Mouse (Mus musculus): ENCODE results near the gene Ctnnd2. TPM values are rescaled to one million over a fixed set of nuclear protein-coding genes. Genes with fewer than 3 reads are reported as not detected.

Ctnnd2 gene
- polyA plus RNA-seq, 1 experiment from 2014 or later = 42.4 TPM

GRCm38 (mm10) chr15:30793260-30793659 lies 620.9 kb downstream of the Ctnnd2 start:
- Histone ChIP-seq H3K9me3 (replicated peaks) (no peaks in the 10 kb centered on the region), H3K27ac (no peak overlapping the region), H3K4me3 (no peak overlapping the region), H3K4me2 (replicated peaks) (no peak overlapping the region), H3K36me3 (no peaks in the 10 kb centered on the region), H3K27me3 (no peaks in the 10 kb centered on the region), H3K9ac (no peak overlapping the region), H3K4me1 (no peaks in the 10 kb centered on the region)
- WGBS = 93% methylated on average over 3 of the region's 3 CpGs
- ATAC-seq (ENCODE audit: low FRiP score) = no peak

- no peaks in the 10 kb centered on the region for H3K4me1 ChIP-seq
- no peaks in the 10 kb centered on the region for H3K9me3 ChIP-seq (replicated peaks)
- 91% methylated on average over 3 of the region's 3 CpGs for whole genome bisulfite sequencing
Measured at GRCm38 (mm10) chr15:30795723-30796122, 623.3 kb downstream of the Ctnnd2 start.

DNA sequence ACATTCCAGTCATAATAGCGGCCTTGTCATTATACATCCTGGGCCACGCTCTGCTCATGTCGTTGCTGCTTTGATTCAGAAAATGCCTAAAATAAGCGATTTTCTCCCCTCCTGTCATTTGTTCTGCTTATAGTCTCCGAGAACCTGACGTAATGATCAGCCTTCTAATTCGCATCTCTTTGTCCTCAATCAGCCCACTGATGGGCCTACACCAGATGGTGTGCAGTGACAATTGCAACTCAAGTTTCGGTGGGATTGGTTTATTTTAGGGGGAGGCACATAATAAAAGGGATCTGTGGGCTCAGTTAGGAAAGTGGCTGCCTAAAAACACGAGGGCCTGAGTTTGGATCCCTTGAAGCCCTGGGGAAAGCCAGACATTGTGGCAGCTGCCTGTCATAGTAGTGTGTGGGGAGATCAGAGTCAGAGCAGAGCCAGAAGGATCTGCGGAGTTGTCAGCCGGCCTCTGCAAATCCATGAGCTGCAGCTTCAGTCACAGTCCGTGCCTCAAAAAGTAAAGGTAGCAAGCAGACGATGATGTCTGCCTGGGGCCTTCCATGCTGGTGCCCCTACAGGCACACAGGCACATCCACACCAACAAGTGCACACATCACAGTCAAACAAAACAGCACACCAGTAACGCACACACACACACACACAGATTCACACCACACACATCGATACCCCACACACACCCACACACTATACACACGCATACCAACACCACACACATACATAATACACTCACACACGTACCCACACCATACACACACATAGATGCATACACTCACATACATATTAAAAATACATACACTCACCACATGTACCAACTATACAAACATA lies 655.3 kb downstream of the Ctnnd2 start:
- H3K9me3 ChIP-seq (replicated peaks) = no peaks in the 10 kb centered on the region
- ATAC-seq (ENCODE audit: low FRiP score) = peak; percentile 64
- WGBS = 67% methylated on average over 17 of the region's 17 CpGs
- peaks cover 7% of the 10 kb centered on the region; the same call in 1 of the 2 replicates for H3K4me1 ChIP-seq
- no peak overlapping the region for H3K4me3 ChIP-seq
- peak overlapping the region; percentile 60 for H3K27ac ChIP-seq
- H3K27me3 ChIP-seq = no peaks in the 10 kb centered on the region
- H3K4me2 ChIP-seq (replicated peaks) = no peak overlapping the region
- H3K9ac ChIP-seq = no peak overlapping the region
- no peaks in the 10 kb centered on the region for H3K36me3 ChIP-seq

More at GRCm38 (mm10) chr15:30795723-30796122, 623.3 kb downstream of the Ctnnd2 start:
- no peak overlapping the region for H3K27ac ChIP-seq
- no peak for ATAC-seq (ENCODE audit: low FRiP score)
- no peak overlapping the region for H3K4me3 ChIP-seq
- H3K9ac ChIP-seq = no peak overlapping the region
- no peaks in the 10 kb centered on the region for H3K27me3 ChIP-seq
- no peak overlapping the region for H3K4me2 ChIP-seq (replicated peaks)
- no peaks in the 10 kb centered on the region for H3K36me3 ChIP-seq

GRCm38 (mm10) chr15:30857277-30858176 lies 685.1 kb downstream of the Ctnnd2 start:
- 74% methylated on average over 17 of the region's 17 CpGs for WGBS
- Histone ChIP-seq H3K4me2 (replicated peaks) (no peak overlapping the region), H3K4me3 (no peak overlapping the region), H3K27me3 (no peaks in the 10 kb centered on the region), H3K27ac (no peak overlapping the region), H3K9ac (no peak overlapping the region), H3K4me1 (peaks cover 9% of the 10 kb centered on the region; the same call in 1 of the 2 replicates), H3K9me3 (replicated peaks) (no peaks in the 10 kb centered on the region), H3K36me3 (no peaks in the 10 kb centered on the region)
- ATAC-seq (ENCODE audit: low FRiP score) = peak; percentile 57

- Histone ChIP-seq H3K4me1 (no peaks in the 10 kb centered on the region), H3K4me2 (replicated peaks) (no peak overlapping the region), H3K9me3 (replicated peaks) (no peaks in the 10 kb centered on the region), H3K9ac (no peak overlapping the region), H3K27ac (no peak overlapping the region), H3K27me3 (no peaks in the 10 kb centered on the region), H3K36me3 (no peaks in the 10 kb centered on the region), H3K4me3 (no peak overlapping the region)
- ATAC-seq (ENCODE audit: low FRiP score) = no peak
- WGBS = 88% methylated on average over 5 of the region's 5 CpGs
Measured at GRCm38 (mm10) chr15:30867429-30867828, 695.0 kb downstream of the Ctnnd2 start.

GRCm38 (mm10) chr15:30869673-30870512 lies 697.5 kb downstream of the Ctnnd2 start:
- no peaks in the 10 kb centered on the region for H3K27me3 ChIP-seq
- H3K4me1 ChIP-seq = no peaks in the 10 kb centered on the region
- H3K4me2 ChIP-seq (replicated peaks) = no peak overlapping the region
- H3K9ac ChIP-seq = no peak overlapping the region
- H3K36me3 ChIP-seq = no peaks in the 10 kb centered on the region
- WGBS = 82% methylated on average over 12 of the region's 12 CpGs
- H3K9me3 ChIP-seq (replicated peaks) = no peaks in the 10 kb centered on the region
- ATAC-seq (ENCODE audit: low FRiP score) = no peak
- H3K4me3 ChIP-seq = no peak overlapping the region
- H3K27ac ChIP-seq = no peak overlapping the region

DNA sequence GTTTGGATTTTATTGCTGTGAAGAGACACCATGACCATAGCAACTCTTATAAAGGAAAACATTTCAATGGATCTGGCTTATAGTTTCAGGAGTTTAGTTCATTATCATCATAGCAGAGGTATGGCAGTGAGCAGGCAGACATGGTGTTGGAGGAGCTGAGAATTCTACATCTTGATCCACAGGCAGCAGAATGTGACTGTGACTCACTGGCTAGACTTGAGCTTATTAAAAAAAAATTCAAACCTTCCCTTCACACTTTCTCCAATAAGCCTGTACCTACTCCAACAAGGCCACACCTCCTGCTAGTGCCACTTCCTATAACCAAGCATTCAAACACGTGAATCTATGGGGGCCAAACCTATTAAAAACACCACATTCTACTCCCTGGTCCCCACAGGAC lies 703.1 kb downstream of the Ctnnd2 start:
- no peaks in the 10 kb centered on the region for H3K36me3 ChIP-seq
- H3K27me3 ChIP-seq = no peaks in the 10 kb centered on the region
- no peak overlapping the region for H3K9ac ChIP-seq
- ATAC-seq (ENCODE audit: low FRiP score) = no peak
- no peak overlapping the region for H3K4me3 ChIP-seq
- H3K4me1 ChIP-seq = no peaks in the 10 kb centered on the region
- WGBS = 56% methylated on average over 1 of the region's 1 CpGs
- H3K4me2 ChIP-seq (replicated peaks) = no peak overlapping the region
- no peaks in the 10 kb centered on the region for H3K9me3 ChIP-seq (replicated peaks)
- no peak overlapping the region for H3K27ac ChIP-seq

- Histone ChIP-seq H3K4me1 (peaks cover 3% of the 10 kb centered on the region; the same call in 1 of the 2 replicates), H3K27me3 (no peaks in the 10 kb centered on the region), H3K36me3 (no peaks in the 10 kb centered on the region), H3K4me2 (replicated peaks) (no peak overlapping the region), H3K27ac (peak overlapping the region; percentile 52; the same call in 1 of the 2 replicates), H3K9me3 (replicated peaks) (no peaks in the 10 kb centered on the region), H3K4me3 (no peak overlapping the region), H3K9ac (no peak overlapping the region)
- WGBS = 70% methylated on average over 12 of the region's 12 CpGs
- ATAC-seq (ENCODE audit: low FRiP score) = peak; percentile 71
Measured at GRCm38 (mm10) chr15:30884692-30885334, 712.4 kb downstream of the Ctnnd2 start.

DNA sequence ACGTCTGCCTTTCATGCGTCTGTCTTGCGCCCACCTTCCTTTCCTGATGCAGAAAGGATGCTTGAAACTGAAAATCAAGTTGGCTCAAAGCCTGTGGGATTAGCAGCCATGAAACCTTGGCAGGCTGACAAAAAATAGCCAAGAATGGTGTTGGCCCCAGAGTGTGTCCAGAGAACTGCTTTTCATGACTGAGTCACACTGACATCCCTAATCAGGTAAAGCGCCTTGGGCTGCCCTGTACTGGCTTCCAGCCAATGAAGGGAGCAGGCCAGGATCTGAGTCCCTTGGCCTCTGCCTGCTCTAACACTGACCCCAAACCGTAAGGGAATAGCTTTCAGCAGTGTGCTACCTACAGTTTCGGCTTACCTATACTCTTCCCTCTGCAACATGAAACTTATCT lies 713.0 kb downstream of the Ctnnd2 start:
- Histone ChIP-seq H3K4me3 (no peak overlapping the region), H3K9me3 (replicated peaks) (no peaks in the 10 kb centered on the region), H3K4me2 (replicated peaks) (no peak overlapping the region), H3K36me3 (no peaks in the 10 kb centered on the region), H3K27me3 (no peaks in the 10 kb centered on the region), H3K4me1 (peaks cover 3% of the 10 kb centered on the region; the same call in 1 of the 2 replicates), H3K9ac (no peak overlapping the region), H3K27ac (0 out of 2 replicates have a peak overlapping the region, but pooled peaks have one; percentile 52)
- ATAC-seq (ENCODE audit: low FRiP score) = peak; percentile 46
- 84% methylated on average over 6 of the region's 6 CpGs for WGBS

DNA sequence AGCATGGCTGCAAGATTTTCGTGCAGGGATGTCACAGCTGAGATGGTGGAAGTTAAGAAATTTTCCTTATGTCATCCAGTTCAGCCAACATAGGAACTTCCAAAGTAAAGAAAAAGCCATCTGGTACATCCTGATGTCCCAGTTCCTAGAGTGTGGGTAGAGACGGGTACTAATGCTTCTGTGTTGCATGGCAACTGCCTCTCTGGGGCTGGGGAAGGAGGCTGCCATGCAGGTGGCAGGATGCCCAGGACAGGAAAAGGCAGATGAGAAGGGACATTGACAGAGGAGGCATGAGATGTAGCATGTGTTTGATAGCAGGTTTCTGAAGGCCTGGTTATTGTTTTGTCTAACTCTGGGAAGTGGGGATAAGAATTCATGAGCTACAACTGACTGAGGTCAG lies 715.2 kb downstream of the Ctnnd2 start:
- no peak overlapping the region for H3K27ac ChIP-seq
- H3K36me3 ChIP-seq = no peaks in the 10 kb centered on the region
- H3K9ac ChIP-seq = no peak overlapping the region
- WGBS = 90% methylated on average over 2 of the region's 2 CpGs
- no peaks in the 10 kb centered on the region for H3K9me3 ChIP-seq (replicated peaks)
- no peak overlapping the region for H3K4me2 ChIP-seq (replicated peaks)
- H3K4me3 ChIP-seq = no peak overlapping the region
- no peak for ATAC-seq (ENCODE audit: low FRiP score)
- H3K27me3 ChIP-seq = no peaks in the 10 kb centered on the region
- peaks cover 3% of the 10 kb centered on the region; the same call in 1 of the 2 replicates for H3K4me1 ChIP-seq

- no peak overlapping the region for H3K9ac ChIP-seq
- H3K27ac ChIP-seq = no peak overlapping the region
- H3K4me1 ChIP-seq = no peaks in the 10 kb centered on the region
- H3K4me2 ChIP-seq (replicated peaks) = no peak overlapping the region
- no peak for ATAC-seq (ENCODE audit: low FRiP score)
- 63% methylated on average over 4 of the region's 4 CpGs for WGBS
- H3K27me3 ChIP-seq = no peaks in the 10 kb centered on the region
- no peaks in the 10 kb centered on the region for H3K9me3 ChIP-seq (replicated peaks)
- no peak overlapping the region for H3K4me3 ChIP-seq
- H3K36me3 ChIP-seq = no peaks in the 10 kb centered on the region
Measured at GRCm38 (mm10) chr15:30891986-30892385, 719.6 kb downstream of the Ctnnd2 start.

Measured in hindbrain, embryonic 12.5 days (tissue).